Mouse (Mus musculus) heart, postnatal 0 days (tissue): ENCODE data around the gene Scn3b. TPM values are rescaled to one million over a fixed set of nuclear protein-coding genes. Genes with fewer than 3 reads are reported as not detected.

Source experiments
- ATAC-seq: fragments of 200-750 bp; cut with Nextera tagmentation; 2 replicates; pipeline ENCODE4 v1.8.0; 2017; ENCODE audit warnings: low read depth, moderate number of reproducible peaks, moderate library complexity; ENCODE audit not compliant: insufficient read depth
- DNase-seq: peaks from one replicate; pipeline ENCODE4 v3.0.0-alpha.2; 2016; ENCODE audit warnings: low spot score
- H3K27ac ChIP-seq: fragments of 300-500 bp; sonication (generic); 2 replicates; pipeline ENCODE4 v1.5.1; 2014; ENCODE audit warnings: low read depth, mild to moderate bottlenecking
- H3K27me3 ChIP-seq: fragments of 300-500 bp; sonication (generic); 2 replicates; pipeline ENCODE4 v1.6.1; 2014; ENCODE audit warnings: low read length, mixed read lengths; ENCODE audit not compliant: control insufficient read depth, insufficient read depth
- H3K36me3 ChIP-seq: fragments of 300-500 bp; sonication (generic); replicated peaks from 2 replicates; pipeline ENCODE4 v1.6.1; 2014; ENCODE audit warnings: low read length, mixed read lengths; ENCODE audit not compliant: control insufficient read depth, insufficient read depth
- H3K4me1 ChIP-seq: fragments of 300-500 bp; sonication (generic); 2 replicates; pipeline ENCODE4 v1.6.1; 2014; ENCODE audit warnings: antibody characterized with exemption; ENCODE audit not compliant: control insufficient read depth, insufficient read depth
- H3K4me2 ChIP-seq: fragments of 300-500 bp; sonication (generic); 2 replicates; pipeline ENCODE4 v1.6.1; 2014; ENCODE audit warnings: low read depth, mild to moderate bottlenecking, low read length, moderate library complexity
- H3K4me3 ChIP-seq: fragments of 300-500 bp; sonication (generic); 2 replicates; pipeline ENCODE4 v1.5.1; 2014; ENCODE audit warnings: low read depth, low read length
- H3K9ac ChIP-seq: fragments of 300-500 bp; sonication (generic); replicated peaks from 2 replicates; pipeline ENCODE4 v1.6.1; 2014; ENCODE audit warnings: low read depth, low read length, mixed read lengths
- H3K9me3 ChIP-seq: fragments of 300-500 bp; sonication (generic); replicated peaks from 2 replicates; pipeline ENCODE4 v1.6.1; 2016; ENCODE audit warnings: low read length; ENCODE audit not compliant: control insufficient read depth
- CTCF ChIP-seq: IDR thresholded peaks from 2 replicates; pipeline ENCODE4 v1.5.1; 2016; ENCODE audit warnings: antibody characterized with exemption, control low read depth, low read depth
- EP300 ChIP-seq: IDR thresholded peaks from 2 replicates; pipeline ENCODE4 v1.6.1; 2016; ENCODE audit warnings: antibody characterized with exemption, low read depth
- WGBS: fragments of 180-500 bp; shearing (Covaris S2); extraction: QIAGEN DNeasy Blood & Tissue Kit; methylation state at CpG from one replicate; pipeline ENCODE4 v1.1.7; 2014; 5-methylcytosine and 5-hydroxymethylcytosine counted together
- polyA plus RNA-seq: library from polyadenylated mRNA; unstranded; fragments of >200 nt; fragmentation: Nextera tagmentation; extraction: Ambion mirVana; gene quantifications from 2 replicates; pipeline ENCODE4 v1.2.1, GENCODE M21; 2015
- total RNA-seq: library from RNA; depleted of rRNA; stranded (reverse); fragments of >200 nt; gene quantifications from 2 replicates; pipeline ENCODE4 v1.2.3, GENCODE M21; 2014; ENCODE audit warnings: low replicate concordance; rRNA removed

Scn3b gene
- total and polyA plus RNA-seq, 2 experiments from 2014 or later: 0.75 to 5.5 TPM

DNA sequence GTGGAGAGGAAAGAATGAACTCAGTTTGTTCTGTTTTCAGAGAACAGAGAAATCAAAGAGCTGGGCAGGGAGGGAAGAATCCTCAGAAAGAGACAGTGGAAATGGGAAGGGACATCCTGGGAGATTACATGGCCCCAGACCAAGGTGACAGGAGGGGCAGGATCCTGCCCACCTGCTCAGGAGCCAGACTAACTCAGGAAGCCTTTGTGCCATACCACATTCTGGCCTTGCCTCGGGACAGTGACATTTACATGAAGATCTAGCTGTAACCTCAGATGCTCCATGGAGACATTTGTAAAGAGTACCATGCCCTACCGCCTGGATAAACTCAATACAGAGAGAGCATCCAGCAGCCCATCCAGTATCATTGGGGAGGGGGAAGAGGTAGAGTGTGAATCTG, 65.6 kb downstream of the Scn3b start:
- H3K4me2 ChIP-seq: no peak overlapping the region
- ATAC-seq (no peak), DNase-seq (no peak)
- 86% methylated on average over 2 of the region's 2 CpGs for WGBS
- H3K9ac ChIP-seq: no peak overlapping the region
- no peak for TF ChIP-seq CTCF
- no peak for TF ChIP-seq EP300
- H3K9me3 ChIP-seq: no peaks in the 10 kb centered on the region
- peaks cover 11% of the 10 kb centered on the region for H3K4me1 ChIP-seq
- H3K36me3 ChIP-seq: no peaks in the 10 kb centered on the region
- H3K27me3 ChIP-seq: no peaks in the 10 kb centered on the region
- no peak overlapping the region for H3K27ac ChIP-seq
- H3K4me3 ChIP-seq: no peak overlapping the region

DNA sequence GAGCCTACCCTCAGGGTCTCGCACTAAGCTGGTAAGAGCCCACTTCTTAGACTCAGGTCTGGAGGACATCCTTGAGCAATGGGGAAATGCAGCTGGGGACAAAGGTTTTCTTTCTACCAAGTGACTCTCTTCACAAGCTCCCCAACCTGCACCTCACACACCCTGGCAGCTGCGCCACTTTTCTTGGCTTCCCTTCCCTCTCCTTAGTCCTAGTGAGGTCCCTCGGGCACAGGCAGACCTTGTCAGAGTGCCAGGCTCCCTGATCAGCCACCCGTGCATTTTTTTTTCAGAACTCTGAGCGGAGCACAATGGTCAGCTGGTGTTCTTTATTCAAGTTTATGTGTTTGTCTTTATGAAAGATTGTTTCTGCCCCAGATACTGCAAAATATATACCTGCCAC, 67.7 kb downstream of the Scn3b start:
- no peak overlapping the region for H3K9ac ChIP-seq
- no peaks in the 10 kb centered on the region for H3K27me3 ChIP-seq
- ATAC-seq: no peak
- peak; percentile 24 for DNase-seq
- peaks cover 11% of the 10 kb centered on the region for H3K4me1 ChIP-seq
- H3K4me2 ChIP-seq: no peak overlapping the region
- WGBS: 35% methylated on average over 5 of the region's 5 CpGs
- H3K4me3 ChIP-seq: no peak overlapping the region
- TF ChIP-seq EP300 (no peak), CTCF (no peak)
- no peak overlapping the region for H3K27ac ChIP-seq
- no peaks in the 10 kb centered on the region for H3K9me3 ChIP-seq
- H3K36me3 ChIP-seq: no peaks in the 10 kb centered on the region

DNA sequence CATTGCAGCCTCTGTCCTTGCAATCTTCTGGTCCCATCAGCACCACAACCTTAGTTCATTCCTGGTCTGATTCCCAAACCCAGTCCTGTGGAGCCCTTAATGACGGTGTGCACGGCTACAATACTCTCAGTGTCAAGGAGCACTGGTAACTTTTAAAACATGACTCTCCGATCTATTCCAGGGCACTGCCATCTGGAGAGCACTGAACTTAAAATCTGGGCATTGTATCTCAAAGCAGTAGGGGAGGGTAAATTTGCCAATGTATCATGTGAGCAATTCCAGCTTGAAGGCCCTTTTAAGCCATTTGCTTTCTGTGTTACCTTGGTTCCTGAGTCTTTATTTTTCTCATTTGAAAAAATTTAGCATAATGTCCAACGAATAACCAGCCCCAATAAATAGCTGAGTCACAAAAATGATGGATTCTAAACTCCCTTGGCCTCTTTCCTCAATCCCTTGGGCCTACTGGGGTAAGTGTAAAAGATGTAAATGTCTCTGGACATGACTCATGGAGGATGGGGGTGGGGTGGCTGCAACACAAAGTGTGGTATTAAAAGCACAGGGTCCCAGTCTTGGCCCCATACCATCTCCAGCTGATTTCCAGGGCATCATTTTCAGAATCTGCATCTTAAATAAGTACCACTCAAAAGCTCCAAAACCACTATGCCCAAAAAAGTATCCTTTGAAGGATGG, 68.3 kb downstream of the Scn3b start:
- Histone ChIP-seq H3K4me2 (no peak overlapping the region), H3K36me3 (no peaks in the 10 kb centered on the region), H3K9me3 (no peaks in the 10 kb centered on the region), H3K27ac (no peak overlapping the region), H3K4me1 (peaks cover 11% of the 10 kb centered on the region), H3K27me3 (no peaks in the 10 kb centered on the region), H3K9ac (no peak overlapping the region), H3K4me3 (no peak overlapping the region)
- DNase-seq: no peak
- TF ChIP-seq EP300 (no peak), CTCF (no peak)
- ATAC-seq: no peak
- WGBS: 60% methylated on average over 4 of the region's 4 CpGs

DNA sequence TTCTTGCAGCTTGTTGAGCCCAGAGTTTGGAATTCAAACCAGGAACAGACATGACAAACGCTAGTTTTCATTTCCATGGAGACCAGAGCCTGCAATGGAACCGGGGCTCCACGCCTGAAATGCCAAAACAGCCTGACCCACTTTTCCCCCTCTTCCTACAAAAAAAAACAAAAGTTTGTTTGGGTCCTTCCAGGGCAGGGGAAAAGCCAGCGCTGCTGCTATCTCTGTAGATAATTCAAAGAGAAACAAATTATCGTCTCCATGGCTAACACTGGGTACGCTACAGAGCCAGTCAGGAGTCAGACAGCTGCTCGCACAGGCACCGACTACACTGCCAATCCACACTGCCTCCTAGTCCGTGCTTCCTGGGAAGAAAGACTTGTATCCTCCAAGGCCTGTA, 70.6 kb downstream of the Scn3b start:
- Histone ChIP-seq H3K27ac (no peak overlapping the region), H3K36me3 (no peaks in the 10 kb centered on the region), H3K9ac (no peak overlapping the region), H3K4me2 (no peak overlapping the region), H3K4me1 (peaks cover 12% of the 10 kb centered on the region), H3K9me3 (no peaks in the 10 kb centered on the region), H3K27me3 (no peaks in the 10 kb centered on the region), H3K4me3 (no peak overlapping the region)
- ATAC-seq (no peak), DNase-seq (no peak)
- 45% methylated on average over 9 of the region's 9 CpGs for WGBS
- TF ChIP-seq EP300: no peak
- TF ChIP-seq CTCF: no peak

Other genes with a start within 250 kb of the Scn3b start
- not detected in 2 replicates for gene Olfr981, start 247.8 kb upstream of the Scn3b start, total RNA-seq
- not detected in 2 replicates for gene Olfr981, start 247.8 kb upstream of the Scn3b start, polyA plus RNA-seq
- gene Olfr982, start 195.4 kb upstream of the Scn3b start, total RNA-seq: not detected in 2 replicates
- not detected in 2 replicates for gene Olfr982, start 195.4 kb upstream of the Scn3b start, polyA plus RNA-seq
- not detected in 2 replicates for gene Olfr983, start 175.6 kb upstream of the Scn3b start, total RNA-seq
- gene Olfr983, start 175.6 kb upstream of the Scn3b start, polyA plus RNA-seq: not detected in 2 replicates
- not detected in 2 replicates for gene Olfr984, start 155.0 kb upstream of the Scn3b start, total RNA-seq
- gene Olfr984, start 155.0 kb upstream of the Scn3b start, polyA plus RNA-seq: not detected in 2 replicates
- gene Olfr985, start 139.0 kb upstream of the Scn3b start, total RNA-seq: not detected in 2 replicates
- not detected in 2 replicates for gene Olfr985, start 139.0 kb upstream of the Scn3b start, polyA plus RNA-seq
- gene Tmem225, start 121.1 kb upstream of the Scn3b start, total RNA-seq: not detected in 2 replicates
- not detected in 2 replicates for gene Tmem225, start 121.1 kb upstream of the Scn3b start, polyA plus RNA-seq
- gene Olfr986, start 88.3 kb upstream of the Scn3b start, total RNA-seq: not detected in 2 replicates
- gene Olfr986, start 88.3 kb upstream of the Scn3b start, polyA plus RNA-seq: not detected in 2 replicates
- 1.5 TPM in 2 replicates for gene Zfp202, start 76.9 kb upstream of the Scn3b start, total RNA-seq
- gene Zfp202, start 76.9 kb upstream of the Scn3b start, polyA plus RNA-seq: 2.1 and 2.4 TPM in 2 replicates